Mouse (Mus musculus) heart, adult 2 months (tissue): ENCODE data around the gene Exosc7. TPM values are rescaled to one million over a fixed set of nuclear protein-coding genes. Genes with fewer than 3 reads are reported as not detected.

ENCODE experiments used
- DNase-seq, 2 experiments: peaks; one replicate each; pipeline ENCODE4 v3.0.0; 2021
- H3K27ac ChIP-seq: fragments of 200-600 bp; 2 replicates; pipeline ENCODE4 v1.8.1; 2022
- H3K27me3 ChIP-seq: fragments of 200-500 bp; 2 replicates; pipeline ENCODE4 v1.6.1; 2012; ENCODE audit warnings: mild to moderate bottlenecking, low read length, inconsistent platforms, mixed read lengths; ENCODE audit not compliant: control insufficient read depth, insufficient read depth
- H3K36me3 ChIP-seq: fragments of 200-500 bp; 2 replicates; pipeline ENCODE4 v1.6.1; 2012; ENCODE audit warnings: low read length, inconsistent platforms; ENCODE audit not compliant: control insufficient read depth, insufficient read depth
- H3K4me1 ChIP-seq: fragments of 200-500 bp; 2 replicates; pipeline ENCODE4 v1.6.1; 2011; ENCODE audit warnings: low read length; ENCODE audit not compliant: control insufficient read depth, insufficient read depth
- H3K4me3 ChIP-seq: fragments of 200-600 bp; 2 replicates; pipeline ENCODE4 v1.8.1; 2022
- H3K79me2 ChIP-seq: fragments of 200-500 bp; replicated peaks from 2 replicates; pipeline ENCODE4 v1.6.1; 2012; ENCODE audit warnings: mild to moderate bottlenecking, inconsistent platforms, low read length, moderate library complexity, mixed read lengths; ENCODE audit not compliant: control insufficient read depth, insufficient read depth
- H3K9ac ChIP-seq: fragments of 200-500 bp; 2 replicates; pipeline ENCODE4 v1.6.1; 2012; ENCODE audit warnings: low read depth, mild to moderate bottlenecking, control low read depth, inconsistent platforms, low read length, mixed read lengths
- CTCF ChIP-seq: fragments of 200-600 bp; IDR thresholded peaks from 2 replicates; pipeline ENCODE4 v1.8.1; 2022; ENCODE audit warnings: antibody characterized with exemption, mild to moderate bottlenecking, moderate library complexity
- EP300 ChIP-seq: fragments of 200-500 bp; IDR thresholded peaks from 2 replicates; pipeline ENCODE4 v1.6.1; 2011; ENCODE audit warnings: low read depth, low read length, control low read depth; ENCODE audit not compliant: insufficient read depth
- POLR2A ChIP-seq: fragments of 200-500 bp; IDR thresholded peaks from 2 replicates; pipeline ENCODE4 v1.6.1; 2011; ENCODE audit warnings: mild to moderate bottlenecking, low read depth, low read length, control low read depth; ENCODE audit not compliant: insufficient read depth
- WGBS: fragments of 180-500 bp; shearing (Covaris S2); methylation state at CpG from one replicate; pipeline ENCODE4 v1.1.7; 2018; 5-methylcytosine and 5-hydroxymethylcytosine counted together
- intact Hi-C: fragments of 180-260 bp; cut with DNase I; formaldehyde crosslinking; loops from one replicate; pipeline ENCODE4 v1.15.1; 2025
- polyA plus RNA-seq: library from polyadenylated mRNA; depleted of rRNA; stranded (reverse); fragments of >200 nt; gene quantifications from 2 replicates; pipeline ENCODE4 v1.2.3, GENCODE M21; 2012
- total RNA-seq, 2 experiments: library from RNA; stranded (reverse); gene quantifications; 2 replicates each; pipeline ENCODE4 v1.2.3; 2021

The Exosc7 gene
- total and polyA plus RNA-seq, 3 experiments: 19.8 to 27.9 (median 26.7) TPM

- Histone ChIP-seq H3K27ac (no peak overlapping the region), H3K9ac (no peak overlapping the region), H3K4me3 (no peak overlapping the region), H3K36me3 (no peaks in the 10 kb centered on the region), H3K79me2 (no peaks in the 10 kb centered on the region), H3K27me3 (no peaks in the 10 kb centered on the region), H3K4me1 (peaks cover under 1% of the 10 kb centered on the region; the same call in 1 of the 2 replicates)
- intact Hi-C loops: no loop called here
- no peak for DNase-seq
- TF ChIP-seq POLR2A: no peak
- TF ChIP-seq EP300: no peak
- no peak for TF ChIP-seq CTCF
- 85% methylated on average over 4 of the region's 4 CpGs for WGBS
Observed at GRCm38 (mm10) chr9:123162985-123163694, 50.1 kb downstream of the Exosc7 start.

- intact Hi-C loops: no loop called here
- Histone ChIP-seq H3K79me2 (no peaks in the 10 kb centered on the region), H3K9ac (no peak overlapping the region), H3K4me1 (no peaks in the 10 kb centered on the region; the same call in 1 of the 2 replicates), H3K27me3 (no peaks in the 10 kb centered on the region), H3K36me3 (no peaks in the 10 kb centered on the region), H3K27ac (no peak overlapping the region), H3K4me3 (no peak overlapping the region)
- TF ChIP-seq CTCF (no peak), POLR2A (no peak)
- WGBS: 93% methylated on average over 3 of the region's 3 CpGs
- no peak for DNase-seq
Observed at GRCm38 (mm10) chr9:123165781-123166443, 52.9 kb downstream of the Exosc7 start.

GRCm38 (mm10) chr9:123173760-123174159 lies 60.7 kb downstream of the Exosc7 start:
- Histone ChIP-seq H3K27me3 (no peaks in the 10 kb centered on the region), H3K36me3 (no peaks in the 10 kb centered on the region), H3K4me1 (no peaks in the 10 kb centered on the region), H3K4me3 (no peak overlapping the region), H3K9ac (no peak overlapping the region), H3K79me2 (no peaks in the 10 kb centered on the region), H3K27ac (no peak overlapping the region)
- DNase-seq: no peak
- 71% methylated on average over 6 of the region's 6 CpGs for WGBS
- intact Hi-C loops: no loop called here
- TF ChIP-seq POLR2A (no peak), EP300 (no peak), CTCF (no peak)

- H3K27ac ChIP-seq: no peak overlapping the region
- intact Hi-C loops: no loop called here
- H3K79me2 ChIP-seq: no peaks in the 10 kb centered on the region
- no peak for DNase-seq
- no peak for TF ChIP-seq POLR2A
- no peak for TF ChIP-seq CTCF
- TF ChIP-seq EP300: no peak
- 94% methylated on average over 4 of the region's 4 CpGs for WGBS
- no peaks in the 10 kb centered on the region for H3K27me3 ChIP-seq
- no peaks in the 10 kb centered on the region for H3K36me3 ChIP-seq
- no peak overlapping the region for H3K9ac ChIP-seq
- no peaks in the 10 kb centered on the region for H3K4me1 ChIP-seq
- no peak overlapping the region for H3K4me3 ChIP-seq
Observed at GRCm38 (mm10) chr9:123174356-123174755, 61.3 kb downstream of the Exosc7 start.

- H3K27ac ChIP-seq: no peak overlapping the region
- H3K79me2 ChIP-seq: no peaks in the 10 kb centered on the region
- H3K4me1 ChIP-seq: no peaks in the 10 kb centered on the region
- H3K27me3 ChIP-seq: no peaks in the 10 kb centered on the region
- H3K9ac ChIP-seq: no peak overlapping the region
- WGBS: 64% methylated on average over 9 of the region's 9 CpGs
- no peak overlapping the region for H3K4me3 ChIP-seq
- no peak for DNase-seq
- no peaks in the 10 kb centered on the region for H3K36me3 ChIP-seq
- TF ChIP-seq POLR2A (no peak), EP300 (no peak), CTCF (no peak)
- intact Hi-C loops: no loop called here
Observed at GRCm38 (mm10) chr9:123177380-123178048, 64.5 kb downstream of the Exosc7 start.

- no peak overlapping the region for H3K27ac ChIP-seq
- H3K36me3 ChIP-seq: no peaks in the 10 kb centered on the region
- H3K4me3 ChIP-seq: no peak overlapping the region
- intact Hi-C loops: no loop called here
- H3K27me3 ChIP-seq: no peaks in the 10 kb centered on the region
- WGBS: 92% methylated on average over 6 of the region's 6 CpGs
- no peak overlapping the region for H3K9ac ChIP-seq
- TF ChIP-seq CTCF (no peak), EP300 (no peak), POLR2A (no peak)
- no peaks in the 10 kb centered on the region for H3K4me1 ChIP-seq
- no peak for DNase-seq
- H3K79me2 ChIP-seq: no peaks in the 10 kb centered on the region
Observed at GRCm38 (mm10) chr9:123180003-123180402, 67.0 kb downstream of the Exosc7 start.
